Mouse (Mus musculus): ENCODE data around the gene Arhgef3. TPM values are rescaled to one million over a fixed set of nuclear protein-coding genes. Genes with fewer than 3 reads are reported as not detected.

The Arhgef3 gene
- polyA plus RNA-seq, 1 experiment from 2014 or later, result 3.5 TPM

DNA sequence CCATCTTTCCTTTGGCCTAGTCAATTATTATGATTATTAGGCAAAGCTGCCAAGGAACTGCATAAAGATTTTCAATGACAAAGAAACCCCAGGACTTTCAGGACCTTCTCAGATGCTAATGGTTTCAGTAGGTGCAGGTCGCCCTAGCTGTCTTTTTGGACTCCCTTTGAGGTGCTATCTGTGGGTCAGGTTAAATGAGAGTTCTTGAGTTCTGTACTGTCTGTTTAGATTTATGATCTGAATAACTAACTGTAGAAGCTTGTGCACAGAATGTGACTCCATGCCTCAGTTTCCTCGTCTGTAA lies 158.1 kb downstream of the Arhgef3 start:
- ATAC-seq (ENCODE audit: low FRiP score) (no peak), DNase-seq (ENCODE audit: low spot score) (no peak)
- H3K4me2 ChIP-seq (replicated peaks; ENCODE audit: low read depth, low read length), result no peak overlapping the region
- peaks cover 3% of the 10 kb centered on the region; the same call in 1 of the 2 replicates for H3K4me1 ChIP-seq (replicated peaks; ENCODE audit: control insufficient read depth, insufficient read depth, low read length)
- no peak overlapping the region for H3K27ac ChIP-seq (ENCODE audit: low read depth, low read length)
- no peaks in the 10 kb centered on the region for H3K9me3 ChIP-seq (ENCODE audit: control insufficient read depth, low read length)
- no peaks in the 10 kb centered on the region for H3K27me3 ChIP-seq (ENCODE audit: control insufficient read depth, insufficient read depth, low read length)
- no peak overlapping the region for H3K4me3 ChIP-seq (ENCODE audit: low read depth, low read length)
- H3K36me3 ChIP-seq (ENCODE audit: control insufficient read depth, insufficient read depth, low read length), result no peaks in the 10 kb centered on the region
- WGBS, result 64% methylated on average over 2 of the region's 2 CpGs
- H3K9ac ChIP-seq (ENCODE audit: low read depth, low read length), result no peak overlapping the region

DNA sequence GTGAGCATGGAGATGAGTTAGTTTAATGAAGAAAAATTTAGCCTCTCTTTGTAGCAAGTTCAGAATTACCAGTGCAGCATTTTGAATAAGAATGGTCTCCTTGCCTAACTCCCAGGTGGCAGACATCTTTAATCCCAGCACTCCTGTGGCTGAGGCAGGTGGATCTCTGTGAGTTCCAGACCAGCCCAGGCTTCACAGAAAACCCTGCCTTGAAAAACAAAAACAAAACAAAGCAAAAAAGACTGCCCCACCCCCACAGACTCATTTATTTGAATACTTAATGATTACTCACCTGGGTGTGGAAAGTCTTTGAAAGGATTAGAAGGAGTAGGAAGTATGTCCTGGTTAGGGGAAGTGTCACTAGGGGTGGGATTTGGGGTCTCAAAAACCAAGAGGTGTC lies 158.5 kb downstream of the Arhgef3 start:
- no peaks in the 10 kb centered on the region for H3K27me3 ChIP-seq (ENCODE audit: control insufficient read depth, insufficient read depth, low read length)
- no peak for ATAC-seq (ENCODE audit: low FRiP score)

DNA sequence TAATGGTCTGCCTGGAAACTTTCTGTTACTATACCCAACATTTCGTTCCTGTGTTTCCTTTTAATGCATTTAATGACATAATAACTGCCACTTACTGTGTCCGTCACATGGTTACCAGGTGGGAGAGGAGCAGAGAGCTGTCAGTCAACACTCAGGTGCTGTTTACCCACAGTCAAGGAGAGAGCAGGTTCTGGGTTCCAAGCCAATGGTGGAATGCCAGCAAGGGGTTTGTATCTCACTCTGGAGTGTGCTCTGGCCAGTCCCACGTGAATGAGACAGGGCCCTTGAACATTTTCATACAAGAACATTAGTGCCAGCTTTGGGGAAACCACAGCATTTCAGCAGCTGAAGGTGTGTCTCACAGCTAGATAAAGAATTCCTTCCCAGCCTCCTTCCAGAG lies 162.6 kb downstream of the Arhgef3 start:
- no peaks in the 10 kb centered on the region for H3K9me3 ChIP-seq (ENCODE audit: control insufficient read depth, low read length)
- no peaks in the 10 kb centered on the region for H3K36me3 ChIP-seq (ENCODE audit: control insufficient read depth, insufficient read depth, low read length)
- H3K9ac ChIP-seq (ENCODE audit: low read depth, low read length), result no peak overlapping the region
- no peaks in the 10 kb centered on the region for H3K27me3 ChIP-seq (ENCODE audit: control insufficient read depth, insufficient read depth, low read length)
- H3K4me3 ChIP-seq (ENCODE audit: low read depth, low read length), result no peak overlapping the region
- no peak for ATAC-seq (ENCODE audit: low FRiP score)
- DNase-seq (ENCODE audit: low spot score), result no peak
- H3K4me1 ChIP-seq (replicated peaks; ENCODE audit: control insufficient read depth, insufficient read depth, low read length), result no peaks in the 10 kb centered on the region
- H3K27ac ChIP-seq (ENCODE audit: low read depth, low read length), result no peak overlapping the region
- no peak overlapping the region for H3K4me2 ChIP-seq (replicated peaks; ENCODE audit: low read depth, low read length)
- 88% methylated on average over 3 of the region's 3 CpGs for WGBS

More for the DNA sequence above, 158.5 kb downstream of the Arhgef3 start:
- Histone ChIP-seq H3K9ac (ENCODE audit: low read depth, low read length) (no peak overlapping the region), H3K4me3 (ENCODE audit: low read depth, low read length) (no peak overlapping the region), H3K36me3 (ENCODE audit: control insufficient read depth, insufficient read depth, low read length) (no peaks in the 10 kb centered on the region), H3K9me3 (ENCODE audit: control insufficient read depth, low read length) (no peaks in the 10 kb centered on the region), H3K27ac (ENCODE audit: low read depth, low read length) (no peak overlapping the region), H3K4me2 (replicated peaks; ENCODE audit: low read depth, low read length) (no peak overlapping the region), H3K4me1 (replicated peaks; ENCODE audit: control insufficient read depth, insufficient read depth, low read length) (peaks cover 3% of the 10 kb centered on the region; the same call in 1 of the 2 replicates)
- no peak for DNase-seq (ENCODE audit: low spot score)

DNA sequence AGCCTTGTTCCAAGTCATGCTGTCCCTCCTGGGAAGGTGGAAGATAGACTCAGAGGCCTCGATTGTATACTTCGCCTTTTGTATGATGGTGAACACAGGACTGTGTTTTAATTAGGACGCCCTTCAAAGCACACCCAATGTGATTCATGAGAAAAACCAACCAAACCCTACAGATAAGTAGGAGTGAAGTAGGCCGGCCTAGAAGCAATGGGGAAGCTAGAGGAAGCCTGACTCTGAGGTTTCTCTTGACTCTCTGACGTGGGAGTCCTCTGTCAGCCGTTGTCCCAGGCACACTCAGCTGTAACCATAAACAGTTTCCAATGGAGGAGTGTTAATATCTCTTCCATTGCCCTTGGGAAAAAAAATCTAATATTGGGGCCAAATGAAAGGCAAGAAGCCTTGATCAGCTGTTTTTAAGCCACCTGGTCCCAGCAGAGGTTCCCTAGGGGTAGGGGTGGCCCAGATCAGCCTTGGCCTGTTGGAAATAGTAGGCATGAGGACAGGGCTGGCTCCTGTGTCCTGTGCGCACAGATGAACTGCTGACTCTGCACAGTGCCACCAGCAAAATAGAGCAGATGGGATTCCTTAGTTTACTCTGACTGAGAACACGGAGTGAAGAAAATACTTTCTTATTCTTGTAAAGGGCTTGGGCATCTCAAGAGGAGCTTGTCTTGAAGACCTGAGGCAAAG lies 165.6 kb downstream of the Arhgef3 start:
- Histone ChIP-seq H3K4me2 (replicated peaks; ENCODE audit: low read depth, low read length) (no peak overlapping the region), H3K27ac (ENCODE audit: low read depth, low read length) (no peak overlapping the region), H3K4me3 (ENCODE audit: low read depth, low read length) (no peak overlapping the region), H3K27me3 (ENCODE audit: control insufficient read depth, insufficient read depth, low read length) (no peaks in the 10 kb centered on the region), H3K36me3 (ENCODE audit: control insufficient read depth, insufficient read depth, low read length) (no peaks in the 10 kb centered on the region), H3K9me3 (ENCODE audit: control insufficient read depth, low read length) (no peaks in the 10 kb centered on the region), H3K4me1 (replicated peaks; ENCODE audit: control insufficient read depth, insufficient read depth, low read length) (no peaks in the 10 kb centered on the region), H3K9ac (ENCODE audit: low read depth, low read length) (no peak overlapping the region)
- no peak for ATAC-seq (ENCODE audit: low FRiP score)
- DNase-seq (ENCODE audit: low spot score), result no peak
- 90% methylated on average over 8 of the region's 8 CpGs for WGBS

DNA sequence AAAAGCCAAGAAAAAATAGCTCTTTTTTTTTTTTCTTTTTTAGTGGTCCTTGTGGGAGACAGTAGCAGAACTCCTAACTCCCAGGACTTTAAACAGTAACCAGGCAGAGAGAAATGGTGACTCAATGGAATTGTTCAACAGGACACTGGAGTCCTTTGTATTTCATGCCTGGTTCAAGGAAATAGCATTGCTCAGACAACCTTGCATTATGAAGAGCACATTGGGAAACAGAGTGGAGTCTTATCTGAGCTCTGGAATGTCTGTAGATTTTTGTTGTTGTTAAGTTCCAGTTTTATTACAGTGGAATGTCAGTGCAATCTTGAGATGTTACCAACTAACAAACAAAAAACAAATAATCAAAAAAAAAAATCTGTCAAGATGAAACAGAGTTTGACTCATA lies 169.3 kb downstream of the Arhgef3 start:
- DNase-seq (ENCODE audit: low spot score) (no peak), ATAC-seq (ENCODE audit: low FRiP score) (no peak)
- Histone ChIP-seq H3K36me3 (ENCODE audit: control insufficient read depth, insufficient read depth, low read length) (no peaks in the 10 kb centered on the region), H3K27ac (ENCODE audit: low read depth, low read length) (no peak overlapping the region), H3K4me2 (replicated peaks; ENCODE audit: low read depth, low read length) (no peak overlapping the region), H3K9ac (ENCODE audit: low read depth, low read length) (no peak overlapping the region), H3K4me1 (replicated peaks; ENCODE audit: control insufficient read depth, insufficient read depth, low read length) (no peaks in the 10 kb centered on the region), H3K9me3 (ENCODE audit: control insufficient read depth, low read length) (no peaks in the 10 kb centered on the region), H3K4me3 (ENCODE audit: low read depth, low read length) (no peak overlapping the region), H3K27me3 (ENCODE audit: control insufficient read depth, insufficient read depth, low read length) (no peaks in the 10 kb centered on the region)

DNA sequence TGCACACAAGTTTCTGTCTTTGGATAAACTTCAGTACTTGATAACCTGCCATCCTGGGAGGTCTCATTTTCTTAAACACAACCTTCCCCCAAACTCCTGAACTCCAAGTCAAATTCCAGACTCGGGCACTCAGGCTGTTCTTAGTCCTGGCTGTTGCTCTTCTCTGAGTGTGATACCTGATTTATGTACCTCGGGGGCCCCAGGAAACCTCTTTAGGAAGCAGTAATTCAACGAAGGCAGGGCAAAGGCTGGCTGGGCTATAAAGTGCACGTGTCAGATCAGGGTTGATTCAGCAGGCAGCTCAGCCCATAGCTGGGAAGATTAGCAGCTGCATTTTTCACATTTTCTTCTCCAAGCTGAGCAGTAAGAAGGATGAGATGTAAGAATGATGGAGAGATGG lies 171.5 kb downstream of the Arhgef3 start:
- Histone ChIP-seq H3K9ac (ENCODE audit: low read depth, low read length) (no peak overlapping the region), H3K4me2 (replicated peaks; ENCODE audit: low read depth, low read length) (no peak overlapping the region), H3K36me3 (ENCODE audit: control insufficient read depth, insufficient read depth, low read length) (no peaks in the 10 kb centered on the region), H3K27ac (ENCODE audit: low read depth, low read length) (no peak overlapping the region), H3K9me3 (ENCODE audit: control insufficient read depth, low read length) (no peaks in the 10 kb centered on the region), H3K4me1 (replicated peaks; ENCODE audit: control insufficient read depth, insufficient read depth, low read length) (no peaks in the 10 kb centered on the region), H3K4me3 (ENCODE audit: low read depth, low read length) (no peak overlapping the region), H3K27me3 (ENCODE audit: control insufficient read depth, insufficient read depth, low read length) (no peaks in the 10 kb centered on the region)
- ATAC-seq (ENCODE audit: low FRiP score) (no peak), DNase-seq (ENCODE audit: low spot score) (no peak)
- WGBS, result 75% methylated on average over 4 of the region's 4 CpGs

DNA sequence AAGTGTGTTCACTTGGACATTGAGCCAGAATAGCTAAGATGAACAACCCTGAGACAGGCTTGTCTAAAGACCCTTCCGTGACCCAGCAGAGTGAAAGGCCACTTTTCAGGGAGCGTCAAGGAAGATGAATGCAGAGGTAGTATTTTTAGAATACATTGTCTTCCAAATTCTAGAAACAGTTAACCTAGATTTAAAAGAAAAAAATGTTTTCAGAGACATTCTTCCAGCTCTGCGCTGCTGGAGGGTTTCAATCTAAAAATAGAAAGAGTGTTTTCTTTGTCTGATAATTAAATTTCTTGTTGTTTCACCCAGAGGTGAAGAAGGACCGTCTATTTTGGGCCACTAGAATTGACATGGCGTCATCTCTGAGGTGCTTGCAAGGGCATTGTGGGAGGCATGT lies 174.4 kb downstream of the Arhgef3 start:
- ATAC-seq (ENCODE audit: low FRiP score), result no peak
- no peak overlapping the region for H3K4me3 ChIP-seq (ENCODE audit: low read depth, low read length)
- WGBS, result 78% methylated on average over 5 of the region's 5 CpGs
- no peaks in the 10 kb centered on the region for H3K36me3 ChIP-seq (ENCODE audit: control insufficient read depth, insufficient read depth, low read length)
- H3K9ac ChIP-seq (ENCODE audit: low read depth, low read length), result no peak overlapping the region
- no peaks in the 10 kb centered on the region for H3K4me1 ChIP-seq (replicated peaks; ENCODE audit: control insufficient read depth, insufficient read depth, low read length)
- no peaks in the 10 kb centered on the region for H3K27me3 ChIP-seq (ENCODE audit: control insufficient read depth, insufficient read depth, low read length)
- H3K27ac ChIP-seq (ENCODE audit: low read depth, low read length), result no peak overlapping the region
- H3K4me2 ChIP-seq (replicated peaks; ENCODE audit: low read depth, low read length), result no peak overlapping the region
- DNase-seq (ENCODE audit: low spot score), result no peak
- H3K9me3 ChIP-seq (ENCODE audit: control insufficient read depth, low read length), result no peaks in the 10 kb centered on the region

DNA sequence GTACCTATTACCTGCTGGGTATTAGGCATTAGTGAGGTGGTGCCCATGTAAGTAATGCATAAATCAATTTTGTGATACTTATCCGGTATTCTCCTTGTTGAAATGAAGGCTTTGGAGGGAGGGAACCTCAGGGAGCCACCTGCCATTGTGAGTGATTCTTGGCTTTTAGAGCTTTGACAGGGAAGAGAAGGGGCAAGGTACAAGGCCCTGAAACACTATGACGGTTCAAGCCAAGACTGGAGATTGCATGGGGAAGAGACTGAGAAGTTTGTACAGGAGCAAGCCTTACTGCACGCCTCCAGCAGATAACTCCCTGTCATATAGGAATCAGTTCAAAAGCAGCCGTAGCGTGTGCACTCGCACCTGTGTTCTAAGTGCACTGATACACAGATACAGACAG lies 177.4 kb downstream of the Arhgef3 start:
- no peak overlapping the region for H3K9ac ChIP-seq (ENCODE audit: low read depth, low read length)
- H3K4me1 ChIP-seq (replicated peaks; ENCODE audit: control insufficient read depth, insufficient read depth, low read length), result no peaks in the 10 kb centered on the region
- no peak overlapping the region for H3K4me3 ChIP-seq (ENCODE audit: low read depth, low read length)
- H3K36me3 ChIP-seq (ENCODE audit: control insufficient read depth, insufficient read depth, low read length), result no peaks in the 10 kb centered on the region
- H3K9me3 ChIP-seq (ENCODE audit: control insufficient read depth, low read length), result no peaks in the 10 kb centered on the region
- WGBS, result 90% methylated on average over 6 of the region's 6 CpGs
- no peak overlapping the region for H3K27ac ChIP-seq (ENCODE audit: low read depth, low read length)
- ATAC-seq (ENCODE audit: low FRiP score) (no peak), DNase-seq (ENCODE audit: low spot score) (no peak)
- H3K27me3 ChIP-seq (ENCODE audit: control insufficient read depth, insufficient read depth, low read length), result no peaks in the 10 kb centered on the region
- H3K4me2 ChIP-seq (replicated peaks; ENCODE audit: low read depth, low read length), result no peak overlapping the region

DNA sequence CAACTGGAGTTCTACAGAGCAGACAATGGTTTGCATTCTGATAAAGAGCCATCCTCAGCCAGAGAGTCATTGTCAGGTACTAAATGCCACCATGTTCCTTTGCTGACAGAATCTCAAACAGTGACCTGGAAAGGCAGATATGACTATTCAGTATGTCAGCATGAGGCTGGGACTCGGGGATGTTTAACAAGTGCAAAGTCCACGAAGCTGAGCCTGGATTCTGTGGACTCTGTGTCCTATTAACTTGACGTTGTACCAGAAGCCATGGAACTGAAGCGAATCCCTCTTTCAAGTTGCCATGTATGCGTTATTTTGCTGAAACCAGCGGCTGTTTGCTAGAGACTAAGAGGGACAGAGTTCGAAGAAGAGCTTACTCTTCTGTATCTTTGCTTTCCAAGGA lies 181.1 kb downstream of the Arhgef3 start:
- no peaks in the 10 kb centered on the region for H3K36me3 ChIP-seq (ENCODE audit: control insufficient read depth, insufficient read depth, low read length)
- no peak for DNase-seq (ENCODE audit: low spot score)
- no peak overlapping the region for H3K4me2 ChIP-seq (replicated peaks; ENCODE audit: low read depth, low read length)
- no peak overlapping the region for H3K27ac ChIP-seq (ENCODE audit: low read depth, low read length)
- no peak for ATAC-seq (ENCODE audit: low FRiP score)
- H3K9me3 ChIP-seq (ENCODE audit: control insufficient read depth, low read length), result no peaks in the 10 kb centered on the region
- H3K4me3 ChIP-seq (ENCODE audit: low read depth, low read length), result no peak overlapping the region
- H3K9ac ChIP-seq (ENCODE audit: low read depth, low read length), result no peak overlapping the region
- no peaks in the 10 kb centered on the region for H3K27me3 ChIP-seq (ENCODE audit: control insufficient read depth, insufficient read depth, low read length)
- WGBS, result 86% methylated on average over 7 of the region's 7 CpGs
- no peaks in the 10 kb centered on the region for H3K4me1 ChIP-seq (replicated peaks; ENCODE audit: control insufficient read depth, insufficient read depth, low read length)
